Mouse (Mus musculus) lung, adult 2 months (tissue): ENCODE data around the gene Nhlrc1.

Experiments
- CTCF ChIP-seq: fragments of 200-500 bp; IDR thresholded peaks from 2 replicates; pipeline ENCODE4 v1.5.1; 2011; ENCODE audit warnings: mild to moderate bottlenecking, low read length, control low read depth; ENCODE audit not compliant: insufficient read depth
- POLR2A ChIP-seq: fragments of 200-500 bp; IDR thresholded peaks from 2 replicates; pipeline ENCODE4 v1.6.1; 2011; ENCODE audit warnings: low read depth, mild to moderate bottlenecking, control low read depth, low read length, borderline replicate concordance; ENCODE audit errors: extremely low read depth

- TF ChIP-seq POLR2A: no peak
- TF ChIP-seq CTCF: no peak
Observed at GRCm38 (mm10) chr13:47037946-47038345, 23.3 kb upstream of the Nhlrc1 start.
